Mouse (Mus musculus) gastrocnemius, postnatal 4 days (tissue): ENCODE results near the gene H2-M10.6. TPM values are rescaled to one million over a fixed set of nuclear protein-coding genes. Genes with fewer than 3 reads are reported as not detected.

Experiments
- DNase-seq, 2 experiments: peaks; one replicate each; pipeline ENCODE4 v3.0.0; 2021 to 2022; ENCODE audit warnings: low spot score in 2 of 2, mixed read lengths in 2 of 2
- total RNA-seq, 2 experiments: library from RNA; stranded (reverse); gene quantifications; 2 replicates each; pipeline ENCODE4 v1.2.3; 2021

Gene H2-M10.6
- total RNA-seq, 2 experiments from 2014 or later, result not detected

DNA sequence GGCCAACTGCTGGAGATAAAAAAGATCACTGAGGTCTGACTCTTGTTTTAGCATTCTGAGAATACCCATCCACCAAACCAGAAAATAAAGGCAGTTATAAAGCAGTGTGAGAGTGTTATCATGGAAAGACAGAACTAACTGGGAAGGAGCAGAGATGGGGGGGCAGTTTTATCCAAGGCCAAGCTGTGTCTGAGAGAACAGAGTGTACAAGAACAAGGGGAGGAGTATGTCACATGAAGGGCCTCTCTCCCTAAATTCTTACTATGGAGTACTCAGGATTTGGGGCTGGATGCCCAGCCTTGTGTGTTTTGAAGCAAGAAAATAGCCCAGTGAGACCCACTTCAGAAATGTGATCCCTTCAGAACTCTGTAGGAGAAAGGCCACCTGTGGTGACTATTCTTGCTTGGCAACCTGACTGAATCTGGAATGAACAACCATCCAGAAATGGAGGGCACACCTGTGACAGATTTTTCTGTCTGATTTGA lies 29.0 kb downstream of the H2-M10.6 start:
- DNase-seq, result no peak

DNA sequence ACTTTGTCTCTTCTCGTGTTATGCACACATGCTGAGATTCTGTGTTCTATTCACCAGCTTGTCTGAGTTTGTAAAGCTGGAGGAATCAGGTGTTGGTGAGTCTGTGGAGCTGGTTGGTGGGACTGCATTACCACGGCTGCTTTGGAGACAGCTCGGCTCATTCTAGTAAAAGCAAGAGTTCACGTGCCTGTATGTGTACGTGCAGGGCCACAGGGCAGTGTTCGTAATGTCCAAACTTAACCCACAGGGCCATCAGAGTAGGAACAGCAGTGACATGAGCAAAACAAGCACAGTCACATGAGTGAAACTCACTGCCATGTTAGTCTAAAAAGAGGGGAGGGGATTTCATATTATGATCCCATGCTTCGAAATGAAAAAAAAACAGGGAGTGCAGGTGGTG lies 31.7 kb downstream of the H2-M10.6 start:
- DNase-seq, result no peak

DNA sequence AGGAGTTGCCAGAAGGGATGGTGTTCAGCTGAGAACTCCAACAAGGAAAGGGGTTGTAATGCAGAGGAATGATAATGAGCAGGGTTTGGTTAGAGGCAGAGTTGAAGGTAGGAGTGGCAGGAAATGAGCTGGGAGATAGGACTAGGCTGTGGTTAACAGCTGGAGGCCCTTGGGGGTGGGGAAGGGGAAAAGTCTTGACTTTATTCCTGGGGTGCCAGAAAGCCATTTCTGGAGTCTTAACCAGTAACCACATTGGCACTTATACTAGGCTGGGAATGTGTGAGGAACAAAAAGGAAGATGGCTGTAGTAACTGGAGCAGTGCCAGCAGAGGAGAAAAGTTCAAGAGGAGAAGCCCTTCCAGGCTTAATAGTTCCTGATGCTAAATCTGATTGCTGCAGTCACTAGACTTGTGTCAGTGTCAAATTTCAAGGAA lies 32.3 kb downstream of the H2-M10.6 start:
- no peak for DNase-seq

DNA sequence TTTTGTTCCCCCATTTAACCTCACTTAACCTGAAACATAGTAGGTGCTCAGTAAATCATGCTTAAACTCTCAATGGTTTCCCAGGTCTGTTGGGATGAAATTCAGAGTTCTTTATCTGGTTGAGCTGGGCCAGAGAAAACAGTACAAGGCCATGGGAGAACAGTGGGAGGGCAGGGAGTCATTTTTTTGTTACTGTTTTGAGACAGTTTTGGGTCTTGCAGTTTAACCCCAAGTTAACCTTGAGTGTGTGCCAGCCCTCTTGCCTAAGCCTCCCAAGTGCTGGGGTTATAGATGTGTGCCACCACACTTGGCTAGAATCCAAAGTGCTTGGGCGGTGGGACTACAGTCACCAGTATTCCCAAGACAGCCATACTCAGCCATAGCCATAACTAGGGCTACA lies 32.8 kb downstream of the H2-M10.6 start:
- DNase-seq, result no peak

DNA sequence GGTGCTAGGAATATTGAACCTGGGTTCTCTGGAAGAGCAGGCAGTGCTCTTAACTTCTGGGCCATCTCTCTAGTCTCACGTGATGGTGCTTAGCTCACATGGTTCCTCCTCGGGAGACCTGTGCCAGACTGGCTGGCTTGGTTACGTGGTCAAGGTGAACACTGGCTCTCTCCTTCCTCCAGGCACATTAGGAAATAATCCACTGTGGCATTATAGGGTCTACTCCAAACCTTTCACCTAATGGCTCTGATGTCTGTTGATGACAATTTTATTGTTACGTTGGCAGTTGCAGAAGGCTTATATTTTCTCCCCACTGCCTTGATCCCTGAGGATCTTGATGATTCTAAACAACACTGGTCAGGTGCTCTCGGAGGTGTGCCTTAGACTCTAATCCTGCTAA lies 36.9 kb downstream of the H2-M10.6 start:
- no peak for DNase-seq

DNA sequence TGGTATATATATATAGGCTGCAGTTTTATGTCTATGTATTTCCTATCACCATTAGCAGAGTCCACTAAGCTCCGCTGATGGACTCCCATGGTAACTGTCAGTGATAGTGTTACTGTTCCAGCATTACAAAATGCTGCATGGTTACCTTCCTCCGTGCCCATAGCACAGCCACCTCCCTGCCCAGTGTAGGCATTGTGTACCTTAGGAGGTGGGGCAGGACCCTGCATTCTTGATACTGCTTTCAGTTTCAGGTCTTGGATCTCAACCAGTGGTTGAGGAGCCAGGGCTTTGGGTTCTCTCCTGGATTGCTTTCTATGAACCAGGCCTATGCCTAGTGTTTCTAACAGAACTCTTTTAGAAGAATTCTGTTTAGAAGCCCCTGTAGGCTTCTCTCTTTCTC lies 38.0 kb downstream of the H2-M10.6 start:
- DNase-seq, result no peak

DNA sequence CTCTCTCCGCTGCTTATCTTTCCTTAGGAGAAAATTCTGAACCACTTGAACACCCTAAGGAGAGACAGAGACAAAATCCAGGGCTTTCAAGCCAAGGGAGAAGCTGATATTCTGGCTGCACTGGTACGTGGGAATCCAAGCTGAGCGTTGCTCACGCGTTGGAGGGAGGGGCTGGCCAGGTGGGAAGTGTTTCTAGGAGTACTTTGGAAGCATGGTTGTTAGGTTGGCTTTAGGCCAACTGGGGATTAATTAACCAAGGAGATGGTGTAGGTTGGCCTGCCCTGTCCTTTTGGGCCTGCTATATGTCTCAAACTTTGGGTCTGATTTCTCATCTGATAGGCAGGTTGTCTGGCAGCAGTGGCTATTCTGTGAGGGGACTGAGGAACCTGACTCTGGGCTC lies 39.2 kb downstream of the H2-M10.6 start:
- DNase-seq, result no peak

DNA sequence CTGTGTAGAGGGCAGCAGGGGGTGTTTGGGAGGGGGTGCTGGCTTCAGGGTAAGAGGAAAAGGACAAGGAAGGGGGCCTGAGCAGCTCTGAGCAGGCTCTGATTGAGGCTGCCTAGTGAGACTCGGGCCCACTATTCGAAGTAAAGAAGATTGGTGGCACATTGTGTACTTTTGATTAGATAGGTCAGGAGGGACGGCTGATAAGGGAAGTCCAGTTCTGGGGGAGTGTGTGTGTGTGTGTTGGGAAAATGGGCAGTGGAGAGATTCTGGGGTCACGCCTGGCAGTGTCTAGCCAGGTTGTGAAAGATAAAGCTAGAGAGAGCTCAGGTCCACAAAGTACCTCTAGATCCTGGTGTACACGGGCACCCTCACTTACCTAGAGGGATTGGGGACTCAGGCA lies 39.7 kb downstream of the H2-M10.6 start:
- no peak for DNase-seq

DNA sequence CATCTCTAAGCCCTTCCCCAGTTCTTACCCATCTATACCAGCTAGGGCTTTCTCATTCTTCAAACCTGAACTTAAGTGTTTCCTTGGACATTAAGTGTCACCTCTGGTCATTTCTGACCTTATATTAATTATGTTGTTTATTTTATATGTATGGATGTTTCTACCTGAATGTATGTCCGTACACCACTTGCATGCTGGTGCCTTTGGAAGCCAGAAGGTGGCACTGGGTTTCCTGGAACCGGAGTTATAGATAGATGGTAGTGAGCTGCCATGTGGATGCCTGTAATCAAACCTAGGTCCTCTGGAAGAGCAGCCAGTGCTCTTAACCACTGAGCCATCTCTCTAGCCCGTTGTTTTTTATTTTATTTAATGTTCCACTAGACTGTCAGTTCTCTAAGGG lies 43.5 kb downstream of the H2-M10.6 start:
- DNase-seq, result no peak

DNA sequence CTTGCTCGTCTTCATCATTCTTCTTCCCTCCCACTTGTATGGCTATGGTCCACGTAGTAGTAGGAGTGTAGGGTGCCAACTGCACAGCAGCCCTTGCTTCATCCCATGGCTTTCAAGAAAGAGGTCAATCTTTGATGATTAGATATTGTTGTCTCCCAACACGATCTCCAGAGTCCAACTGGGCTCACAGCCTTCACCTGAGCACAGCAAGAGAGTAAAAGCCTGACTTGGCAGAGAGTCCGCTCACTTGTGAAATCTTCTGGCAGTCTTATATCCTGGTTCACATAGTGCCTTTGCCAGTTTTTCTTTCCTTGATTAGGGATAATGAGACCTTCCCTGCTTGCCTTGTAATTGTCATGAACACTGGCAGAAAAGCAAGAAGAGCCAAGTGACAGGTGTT lies 44.3 kb downstream of the H2-M10.6 start:
- DNase-seq, result no peak

DNA sequence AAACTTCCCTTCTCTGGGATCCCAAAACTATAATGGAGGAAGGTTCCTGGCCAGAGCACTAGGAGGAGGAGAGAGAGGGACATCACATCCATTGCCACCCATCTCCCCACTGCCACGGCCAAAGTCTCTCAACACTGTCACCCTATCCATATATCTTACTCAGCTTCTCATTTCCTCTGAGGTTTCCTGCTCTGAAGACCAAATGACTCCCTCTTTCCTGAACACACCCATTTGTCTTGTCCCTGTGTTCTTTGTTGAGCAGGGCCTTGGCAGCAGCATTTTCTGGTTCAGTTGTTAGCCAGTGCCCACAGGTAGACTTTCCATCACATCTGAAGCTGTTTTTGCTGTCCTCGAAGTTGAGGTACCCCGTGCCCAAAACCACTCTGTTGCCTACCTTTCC lies 46.2 kb downstream of the H2-M10.6 start:
- no peak for DNase-seq

DNA sequence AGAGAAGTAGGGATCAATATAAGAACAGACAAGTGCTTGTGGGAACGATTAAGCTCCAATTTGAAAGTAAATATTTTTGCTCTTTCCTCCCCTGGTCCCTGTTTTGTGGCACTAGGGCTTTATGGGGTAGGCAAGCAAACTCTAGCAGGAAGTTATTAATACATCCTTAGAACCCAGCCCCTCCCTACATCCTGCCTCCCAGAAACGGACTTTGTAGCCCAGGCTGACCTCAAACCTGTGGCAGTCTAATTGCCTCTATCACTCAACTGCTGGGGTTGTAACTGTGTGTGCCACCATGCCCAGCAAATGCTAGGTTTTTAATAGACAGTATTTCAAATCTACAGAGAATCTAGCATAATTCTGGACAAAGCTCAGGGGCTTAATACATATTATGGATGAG lies 49.7 kb downstream of the H2-M10.6 start:
- DNase-seq, result no peak

Other genes with a start within 250 kb of the H2-M10.6 start
- not detected for gene H2-M9, start 169.5 kb upstream of the H2-M10.6 start, total RNA-seq
- gene H2-M1, start 140.0 kb upstream of the H2-M10.6 start, total RNA-seq, result not detected
- gene H2-M10.5, start 39.3 kb upstream of the H2-M10.6 start, total RNA-seq, result not detected
- 10 to 100 TPM; 24.3 to 25.6 TPM for gene Trim26, start 25.0 kb downstream of the H2-M10.6 start, total RNA-seq
- gene Trim15, start 55.0 kb downstream of the H2-M10.6 start, total RNA-seq, result not detected
- under 1 TPM; 0.20 to 0.80 TPM for gene Trim10, start 57.4 kb downstream of the H2-M10.6 start, total RNA-seq
- not detected for gene Trim40, start 78.0 kb downstream of the H2-M10.6 start, total RNA-seq
- gene Trim31, start 85.9 kb downstream of the H2-M10.6 start, total RNA-seq, result not detected
- gene Rnf39, start 130.7 kb downstream of the H2-M10.6 start, total RNA-seq, result under 1 TPM in 1 of 2 experiments, not detected in 1; 0.29 TPM
- gene Ppp1r11, start 139.6 kb downstream of the H2-M10.6 start, total RNA-seq, result 10 to 100 TPM; 66.6 to 72.8 TPM
- 10 to 100 TPM; 29.2 to 32.9 TPM for gene Znrd1, start 146.4 kb downstream of the H2-M10.6 start, total RNA-seq
- 1 to 10 TPM; 7.1 to 9.2 TPM for gene Znrd1as, start 146.4 kb downstream of the H2-M10.6 start, total RNA-seq
- not detected for gene 2410137M14Rik, start 169.1 kb downstream of the H2-M10.6 start, total RNA-seq
- gene H2-M5, start 177.4 kb downstream of the H2-M10.6 start, total RNA-seq, result under 1 TPM; 0.23 to 0.25 TPM
- 10 to 100 TPM in 1 of 2 experiments, 1 to 10 TPM in 1; 8.7 to 10.1 TPM for gene Zfp57, start 189.0 kb downstream of the H2-M10.6 start, total RNA-seq
- not detected for gene Mog, start 211.2 kb downstream of the H2-M10.6 start, total RNA-seq
- gene Gabbr1, start 233.8 kb downstream of the H2-M10.6 start, total RNA-seq, result 10 to 100 TPM; 24.2 to 25.4 TPM